Mouse (Mus musculus) lung, embryonic 14.5 days (tissue): ENCODE data around the gene Adra2b. TPM values are rescaled to one million over a fixed set of nuclear protein-coding genes. Genes with fewer than 3 reads are reported as not detected.

Experiments used
- ATAC-seq: fragments of 200-750 bp; cut with Nextera tagmentation; 2 replicates; pipeline ENCODE4 v1.8.0; 2017; ENCODE audit warnings: mild to moderate bottlenecking, moderate TSS enrichment, moderate library complexity; ENCODE audit not compliant: insufficient read depth
- DNase-seq: peaks from one replicate; pipeline ENCODE4 v3.0.0-alpha.2; 2015
- H3K27ac ChIP-seq: fragments of 300-500 bp; sonication (generic); 2 replicates; pipeline ENCODE4 v1.5.1; 2014; ENCODE audit warnings: low read depth, mild to moderate bottlenecking, moderate library complexity
- H3K27me3 ChIP-seq: fragments of 300-500 bp; sonication (generic); 2 replicates; pipeline ENCODE4 v1.6.1; 2014; ENCODE audit warnings: low read length, control low read depth; ENCODE audit not compliant: insufficient read depth
- H3K36me3 ChIP-seq: fragments of 300-500 bp; sonication (generic); 2 replicates; pipeline ENCODE4 v1.6.1; 2014; ENCODE audit warnings: control low read depth; ENCODE audit not compliant: insufficient read depth
- H3K4me1 ChIP-seq: fragments of 300-500 bp; sonication (generic); 2 replicates; pipeline ENCODE4 v1.6.1; 2014; ENCODE audit warnings: antibody characterized with exemption, control low read depth; ENCODE audit not compliant: insufficient read depth
- H3K4me2 ChIP-seq: fragments of 300-500 bp; sonication (generic); 2 replicates; pipeline ENCODE4 v1.6.1; 2014; ENCODE audit warnings: mild to moderate bottlenecking
- H3K4me3 ChIP-seq: fragments of 300-500 bp; sonication (generic); 2 replicates; pipeline ENCODE4 v1.5.1; 2014; ENCODE audit warnings: low read depth, low read length
- H3K9ac ChIP-seq: fragments of 300-500 bp; sonication (generic); 2 replicates; pipeline ENCODE4 v1.6.1; 2014
- H3K9me3 ChIP-seq: fragments of 300-500 bp; sonication (generic); 2 replicates; pipeline ENCODE4 v1.6.1; 2016; ENCODE audit warnings: low read depth, low read length, control low read depth
- CTCF ChIP-seq: IDR thresholded peaks from 2 replicates; pipeline ENCODE4 v1.5.1; 2016; ENCODE audit warnings: antibody characterized with exemption, low read depth
- WGBS: fragments of 180-500 bp; shearing (Covaris S2); extraction: QIAGEN DNeasy Blood & Tissue Kit; methylation state at CpG from one replicate; pipeline ENCODE4 v1.1.7; 2014; 5-methylcytosine and 5-hydroxymethylcytosine counted together
- polyA plus RNA-seq: library from polyadenylated mRNA; unstranded; fragments of >200 nt; fragmentation: Nextera tagmentation; extraction: Ambion mirVana; gene quantifications from 2 replicates; pipeline ENCODE4 v1.2.1, GENCODE M21; 2014

Gene Adra2b
- polyA plus RNA-seq, 1 experiment from 2014 or later = not detected

GRCm38 (mm10) chr2:127411126-127411525, 48.1 kb downstream of the Adra2b start:
- no peak for TF ChIP-seq CTCF
- Histone ChIP-seq H3K9ac (no peak overlapping the region), H3K27ac (no peak overlapping the region), H3K27me3 (no peaks in the 10 kb centered on the region), H3K4me3 (no peak overlapping the region), H3K4me1 (no peaks in the 10 kb centered on the region), H3K4me2 (no peak overlapping the region), H3K9me3 (no peaks in the 10 kb centered on the region), H3K36me3 (no peaks in the 10 kb centered on the region)
- ATAC-seq = no peak
- DNase-seq = no peak
- WGBS = 60% methylated on average over 6 of the region's 6 CpGs

- no peak for DNase-seq
- H3K4me2 ChIP-seq = no peak overlapping the region
- no peak overlapping the region for H3K27ac ChIP-seq
- H3K4me1 ChIP-seq = no peaks in the 10 kb centered on the region
- H3K36me3 ChIP-seq = no peaks in the 10 kb centered on the region
- ATAC-seq = no peak
- H3K27me3 ChIP-seq = no peaks in the 10 kb centered on the region
- no peaks in the 10 kb centered on the region for H3K9me3 ChIP-seq
- 60% methylated on average over 10 of the region's 10 CpGs for WGBS
- TF ChIP-seq CTCF = no peak
- H3K9ac ChIP-seq = no peak overlapping the region
- H3K4me3 ChIP-seq = no peak overlapping the region
Observed at GRCm38 (mm10) chr2:127415806-127416205, 52.8 kb downstream of the Adra2b start.

- no peaks in the 10 kb centered on the region for H3K36me3 ChIP-seq
- ATAC-seq = no peak
- no peak for TF ChIP-seq CTCF
- 44% methylated on average over 3 of the region's 3 CpGs for WGBS
- H3K4me1 ChIP-seq = no peaks in the 10 kb centered on the region
- H3K27me3 ChIP-seq = no peaks in the 10 kb centered on the region
- H3K9me3 ChIP-seq = no peaks in the 10 kb centered on the region
- no peak overlapping the region for H3K9ac ChIP-seq
- H3K4me3 ChIP-seq = no peak overlapping the region
- H3K27ac ChIP-seq = no peak overlapping the region
- H3K4me2 ChIP-seq = no peak overlapping the region
- DNase-seq = no peak
Observed at GRCm38 (mm10) chr2:127416706-127417105, 53.7 kb downstream of the Adra2b start.

Other genes with a start within 250 kb of the Adra2b start
- 119 and 123 TPM in 2 replicates for gene Ncaph, start 229.3 kb upstream of the Adra2b start, polyA plus RNA-seq
- gene Itpripl1, start 219.8 kb upstream of the Adra2b start, polyA plus RNA-seq = 25.6 and 26.5 TPM in 2 replicates
- gene 1810024B03Rik, start 154.9 kb upstream of the Adra2b start, polyA plus RNA-seq = 1.9 and 2.8 TPM in 2 replicates
- 75.1 TPM in 2 replicates for gene Snrnp200, start 154.8 kb upstream of the Adra2b start, polyA plus RNA-seq
- gene Ciao1, start 115.4 kb upstream of the Adra2b start, polyA plus RNA-seq = 58.5 and 61.3 TPM in 2 replicates
- 22.0 and 22.6 TPM in 2 replicates for gene Tmem127, start 115.3 kb upstream of the Adra2b start, polyA plus RNA-seq
- 86.6 and 88.7 TPM in 2 replicates for gene Stard7, start 93.0 kb upstream of the Adra2b start, polyA plus RNA-seq
- 12.3 and 15.7 TPM in 2 replicates for gene Dusp2, start 27.0 kb upstream of the Adra2b start, polyA plus RNA-seq
- not detected in 2 replicates for gene Astl, start 24.6 kb upstream of the Adra2b start, polyA plus RNA-seq
- gene Gpat2, start 62.0 kb downstream of the Adra2b start, polyA plus RNA-seq = 0.27 and 0.42 TPM in 2 replicates
- 18.7 and 25.0 TPM in 2 replicates for gene Fahd2a, start 81.4 kb downstream of the Adra2b start, polyA plus RNA-seq
- gene Kcnip3, start 158.9 kb downstream of the Adra2b start, polyA plus RNA-seq = 8.1 and 8.5 TPM in 2 replicates
- gene Prom2, start 178.3 kb downstream of the Adra2b start, polyA plus RNA-seq = 1.6 and 1.8 TPM in 2 replicates
- 4.4 and 4.9 TPM in 2 replicates for gene Zfp661, start 223.9 kb downstream of the Adra2b start, polyA plus RNA-seq
- 127 and 133 TPM in 2 replicates for gene Mrps5, start 224.0 kb downstream of the Adra2b start, polyA plus RNA-seq